Mouse (Mus musculus) embryonic fibroblast, embryonic 13.5 days (primary cell): ENCODE results near the gene Tapt1.

ENCODE experiments used
- CTCF ChIP-seq: IDR thresholded peaks from 2 replicates; pipeline ENCODE4 v1.5.1; 2011; ENCODE audit warnings: mild to moderate bottlenecking, control low read depth, low read length, moderate library complexity, borderline replicate concordance; ENCODE audit not compliant: insufficient read depth
- POLR2A ChIP-seq: IDR thresholded peaks from 2 replicates; pipeline ENCODE4 v1.6.1; 2011; ENCODE audit warnings: low read depth, mild to moderate bottlenecking, control low read depth, low read length, moderate library complexity

GRCm38 (mm10) chr5:44225911-44226520 is 410 bp downstream of the Tapt1 start:
- TF ChIP-seq CTCF (no peak), POLR2A (no peak)
